Mouse (Mus musculus) ovary, postnatal 10 days (tissue): ENCODE data around the gene Mical2.

Experiments used
- DNase-seq: peaks from one replicate; pipeline ENCODE4 v3.0.0; 2022; ENCODE audit warnings: low spot score

Gene Mical2

DNA sequence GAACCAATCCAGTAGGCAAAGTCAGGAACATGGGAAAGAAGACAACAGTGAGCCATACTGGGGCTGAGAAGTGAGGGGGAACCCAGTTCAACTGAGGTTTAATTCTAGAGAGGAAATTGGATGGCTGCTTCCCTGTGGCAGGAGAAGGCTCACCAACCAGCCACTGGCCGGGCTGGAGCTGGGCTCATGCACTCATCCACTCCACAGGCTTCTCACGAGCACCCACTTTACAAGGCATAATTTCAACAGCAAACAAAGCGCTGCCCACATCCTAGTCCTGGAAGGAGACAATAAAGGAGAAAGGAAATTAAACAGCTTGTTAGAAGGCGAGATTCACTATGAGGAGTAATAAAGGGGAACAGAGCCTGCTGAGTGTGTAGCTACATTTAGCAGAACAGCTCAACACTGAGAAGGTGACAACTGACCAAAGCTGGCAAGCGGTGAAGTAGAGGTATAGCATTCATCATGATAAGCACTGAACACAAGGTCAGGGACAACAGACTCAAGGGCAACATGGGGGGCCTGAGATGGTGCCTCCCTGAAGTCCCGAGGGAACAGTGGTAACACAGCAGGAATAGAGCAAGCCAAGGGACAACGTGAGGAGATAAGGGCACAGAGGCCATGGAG, 137.0 kb downstream of the Mical2 start:
- no peak for DNase-seq

DNA sequence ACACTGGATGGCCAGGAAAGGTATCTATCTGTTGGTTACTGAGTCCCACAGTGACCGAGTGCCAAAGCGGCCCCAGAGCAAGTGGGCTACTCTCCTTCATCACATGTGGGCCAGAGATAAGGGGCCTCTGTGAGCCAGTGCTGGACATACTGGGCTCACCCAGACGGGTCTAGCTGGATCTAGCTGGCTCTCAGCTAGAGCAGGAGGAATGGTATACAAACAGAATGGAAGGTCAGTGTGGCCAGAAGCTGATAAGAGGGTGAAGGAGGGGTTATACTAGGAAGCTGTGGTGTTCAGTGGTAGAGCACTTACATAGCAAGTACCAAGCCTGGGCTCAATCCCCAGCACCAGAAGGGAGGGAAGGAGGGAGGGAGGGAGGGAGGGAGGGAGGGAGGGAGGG, 140.2 kb downstream of the Mical2 start:
- no peak for DNase-seq

DNA sequence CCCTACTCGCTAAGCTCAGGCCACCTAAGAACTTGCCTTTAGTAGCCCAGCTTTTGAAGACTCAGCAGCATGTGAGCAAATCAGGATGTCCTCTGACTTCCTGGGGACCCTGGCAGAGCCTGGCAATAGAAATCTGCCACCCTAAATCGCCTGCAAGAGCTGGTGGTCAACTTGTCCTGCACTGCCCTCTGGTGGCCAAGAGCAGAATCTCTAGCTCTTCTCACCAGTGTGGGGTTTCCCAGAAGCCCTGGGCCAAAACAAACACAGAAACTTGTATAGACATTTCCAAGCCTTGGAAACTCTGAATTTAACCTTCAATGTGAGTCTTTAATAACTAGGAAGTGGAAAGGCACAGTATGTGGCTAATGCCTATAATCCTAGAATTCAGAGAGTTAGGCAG, 143.4 kb downstream of the Mical2 start:
- peak; percentile 67 for DNase-seq

DNA sequence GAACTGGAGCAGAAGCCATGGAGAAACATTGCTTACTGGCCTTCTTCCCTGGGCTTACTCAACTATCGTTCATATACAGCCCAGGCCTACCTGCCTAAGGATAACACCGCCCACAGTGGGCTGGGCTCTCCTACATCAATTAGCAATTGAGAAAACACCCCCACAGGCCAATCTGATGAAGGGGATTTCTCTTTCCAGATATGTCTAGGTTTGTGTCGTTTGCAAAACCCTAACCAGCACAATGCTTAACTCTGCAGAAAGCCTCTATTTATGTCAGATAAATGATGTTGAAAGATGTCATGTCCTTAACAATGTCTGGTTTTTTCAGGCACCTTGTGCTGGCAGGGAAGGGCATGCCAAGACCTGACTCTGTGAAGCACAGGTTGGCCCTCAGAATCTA, 144.3 kb downstream of the Mical2 start:
- DNase-seq = no peak

DNA sequence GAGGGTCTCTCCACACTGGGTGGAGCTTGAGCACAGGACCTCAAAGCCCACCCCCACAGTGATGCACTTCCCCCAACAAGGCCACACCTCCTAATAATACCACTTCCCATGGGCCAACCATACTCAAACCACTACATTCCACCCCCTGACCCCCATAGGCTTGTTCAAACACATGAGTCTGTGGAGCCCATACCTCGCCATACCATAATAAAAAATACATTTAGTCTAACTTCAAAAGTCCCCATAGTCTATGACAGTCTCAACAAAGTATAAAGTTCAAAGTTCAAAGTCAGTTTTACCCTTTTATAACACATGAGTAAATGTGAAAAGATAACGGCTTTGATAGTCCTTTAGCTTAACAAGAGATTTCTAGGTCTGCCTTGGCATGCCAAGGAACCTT, 145.7 kb downstream of the Mical2 start:
- DNase-seq = no peak

DNA sequence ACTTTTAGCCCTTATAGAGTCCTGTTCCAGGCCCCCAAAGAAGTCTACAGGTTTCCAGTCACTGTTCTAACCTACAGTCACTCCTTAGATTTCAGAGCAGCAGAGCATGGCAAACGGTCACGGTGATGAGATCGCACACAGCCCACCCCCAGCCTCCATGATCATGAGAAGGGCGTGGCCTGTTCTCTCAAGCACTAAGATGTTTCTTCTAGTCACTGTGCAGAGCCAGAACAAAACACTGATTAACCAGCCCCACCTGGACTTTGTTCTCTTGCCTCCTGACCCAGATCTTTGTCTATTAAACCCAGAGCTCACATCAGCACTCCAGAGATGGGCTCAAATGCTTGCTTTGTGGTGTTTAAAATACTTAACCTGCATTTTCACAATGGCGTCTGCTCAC, 148.4 kb downstream of the Mical2 start:
- DNase-seq = no peak

DNA sequence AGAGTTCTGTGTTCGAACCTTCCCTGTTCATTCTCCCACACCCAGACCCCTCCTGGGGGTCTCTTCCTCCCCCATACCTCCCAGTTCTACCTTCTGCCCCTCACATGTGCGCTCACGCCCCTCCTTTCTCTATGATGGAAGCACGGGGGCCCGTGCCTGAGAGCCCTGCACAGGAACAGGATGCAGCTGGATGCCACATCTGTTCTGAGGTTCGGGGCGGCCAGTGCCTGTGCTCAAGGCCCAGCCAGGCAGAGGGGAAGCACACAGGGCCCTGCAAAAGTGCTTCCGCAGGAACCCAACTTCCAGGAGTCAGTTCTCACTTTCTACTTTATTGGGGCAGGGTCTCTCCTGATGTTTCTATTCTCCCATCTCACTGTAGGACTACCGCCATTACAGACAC, 149.4 kb downstream of the Mical2 start:
- DNase-seq = no peak

DNA sequence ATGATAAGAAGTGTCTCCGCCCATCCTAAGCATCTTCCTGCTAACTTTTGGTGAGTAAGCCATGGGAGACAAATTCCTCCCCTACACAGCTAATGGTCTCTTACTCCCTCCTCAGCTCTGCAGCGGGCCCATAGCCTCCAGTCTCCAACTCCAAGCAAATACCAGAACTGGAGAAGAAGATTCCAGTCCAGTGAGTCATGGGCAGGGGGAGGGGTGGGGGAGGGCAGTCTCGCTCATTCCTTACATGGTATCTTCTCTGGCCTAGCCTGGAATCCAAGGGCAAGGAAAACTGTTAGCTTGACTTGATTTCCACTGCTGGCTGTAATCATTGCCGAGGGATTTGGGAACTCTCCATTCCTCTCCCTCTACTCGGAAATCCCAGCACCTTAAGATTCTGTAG, 150.2 kb downstream of the Mical2 start:
- DNase-seq = no peak

DNA sequence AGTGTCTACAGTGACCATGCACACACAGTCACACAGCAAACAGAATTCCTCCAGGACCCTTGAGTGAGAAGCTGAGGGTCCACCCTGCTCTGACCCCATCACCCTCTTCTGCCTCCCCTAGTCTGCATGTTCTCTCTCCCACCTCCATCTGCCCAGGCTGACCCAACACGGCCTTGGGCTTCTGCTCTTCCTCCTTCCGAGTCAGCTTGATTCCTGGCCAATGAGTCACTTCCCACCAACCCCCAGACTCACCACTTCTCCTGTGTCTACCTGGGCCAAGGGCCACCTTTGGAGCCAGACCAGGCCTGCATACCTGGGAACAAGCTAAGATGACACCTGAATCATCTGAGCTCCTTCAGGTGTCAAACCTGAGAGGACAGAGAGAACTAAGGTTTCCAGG, 151.0 kb downstream of the Mical2 start:
- DNase-seq = no peak

DNA sequence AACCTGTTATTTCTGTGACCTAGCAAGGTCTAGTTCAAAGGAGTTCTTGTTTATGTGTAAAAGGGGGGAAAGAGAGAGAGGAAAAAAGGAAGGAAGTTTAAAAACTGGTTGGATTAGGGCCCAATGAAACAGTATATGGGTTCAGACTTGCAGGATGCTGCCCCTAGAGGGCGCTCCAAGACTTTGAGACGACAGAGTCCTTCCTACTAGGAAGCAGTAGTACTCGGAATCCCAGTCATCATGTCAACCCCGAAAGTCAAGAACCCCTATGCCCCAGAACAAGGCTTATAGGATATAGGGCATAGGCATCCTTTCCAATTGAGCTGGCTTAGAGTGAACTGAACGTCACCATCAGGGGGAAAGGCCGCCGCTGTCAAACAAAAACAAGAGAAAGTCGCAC, 151.7 kb downstream of the Mical2 start:
- DNase-seq = no peak

DNA sequence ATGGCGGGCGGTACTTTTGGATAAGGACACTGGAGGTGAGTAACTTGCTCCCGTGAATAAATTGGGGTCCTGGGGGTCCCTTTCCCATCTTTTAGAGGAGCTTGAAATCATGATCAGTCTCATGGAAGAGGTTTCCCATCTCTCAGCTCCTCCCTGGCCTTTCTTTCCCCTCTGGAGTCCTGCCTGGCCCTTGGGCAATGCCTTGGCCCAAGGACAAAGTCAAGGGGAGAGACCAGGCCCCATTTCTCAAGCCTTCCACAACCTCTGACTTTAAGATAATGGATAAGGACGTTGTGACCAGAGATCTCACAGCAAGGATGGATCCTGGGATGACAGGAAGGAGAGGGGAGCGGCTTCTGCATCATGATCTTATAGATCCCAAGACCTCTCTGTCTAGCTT, 152.4 kb downstream of the Mical2 start:
- DNase-seq = no peak

DNA sequence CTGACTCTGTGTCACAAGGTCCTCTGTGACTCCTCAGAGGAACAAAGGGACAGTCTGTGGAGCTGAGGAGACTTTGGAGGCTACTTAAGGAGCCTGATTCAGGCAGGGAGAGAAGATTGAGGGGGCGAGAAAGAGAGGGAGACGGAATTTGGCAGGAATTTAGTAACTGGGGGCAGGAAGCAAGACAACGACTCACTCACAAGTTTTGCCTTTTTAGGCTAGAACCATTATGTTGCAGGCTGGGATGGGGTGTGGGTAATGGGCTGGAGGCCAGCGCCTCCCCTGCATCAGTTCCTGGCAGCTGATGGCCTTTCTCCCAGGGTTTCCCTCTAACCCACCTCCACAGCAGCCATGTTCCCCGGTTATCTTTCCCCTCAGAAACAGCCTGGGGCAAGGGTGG, 152.8 kb downstream of the Mical2 start:
- DNase-seq = no peak

DNA sequence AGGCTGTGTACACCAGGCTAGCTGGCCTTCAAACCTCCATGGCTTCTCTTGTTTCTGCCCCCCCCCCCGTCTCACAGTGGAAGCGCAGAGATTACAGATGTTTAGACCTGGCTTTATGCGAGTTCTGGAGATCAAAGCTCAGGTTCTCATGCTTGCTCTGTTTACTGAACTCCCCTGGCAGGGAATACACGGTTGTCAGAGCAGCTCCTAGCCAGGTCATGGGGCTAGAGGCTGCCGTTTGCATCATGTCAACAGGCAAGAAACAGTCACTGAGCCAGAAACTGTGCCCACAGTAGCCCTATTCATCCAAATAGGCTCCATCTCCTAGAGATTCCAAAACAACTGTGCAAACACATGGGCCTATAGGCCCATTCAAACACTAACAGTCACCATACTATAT, 160.9 kb downstream of the Mical2 start:
- no peak for DNase-seq

DNA sequence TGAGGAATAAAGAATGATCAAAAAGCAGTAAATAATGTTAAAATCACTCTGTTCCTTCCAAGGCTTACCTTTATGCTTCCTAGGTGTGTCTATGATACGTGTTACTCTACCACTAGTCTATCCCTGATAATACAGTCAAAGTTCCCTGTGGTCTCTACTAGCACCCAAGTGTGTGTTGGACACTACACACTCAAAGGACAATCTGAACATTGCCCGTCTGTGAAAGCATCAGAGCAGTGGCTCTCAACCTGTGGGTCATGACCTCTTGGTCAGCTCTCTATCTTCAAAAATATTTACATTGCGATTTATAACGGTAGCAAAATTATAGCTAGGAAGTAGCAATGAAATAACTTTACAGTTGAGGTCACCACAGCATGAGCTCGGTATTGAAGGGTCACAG, 162.2 kb downstream of the Mical2 start:
- no peak for DNase-seq

DNA sequence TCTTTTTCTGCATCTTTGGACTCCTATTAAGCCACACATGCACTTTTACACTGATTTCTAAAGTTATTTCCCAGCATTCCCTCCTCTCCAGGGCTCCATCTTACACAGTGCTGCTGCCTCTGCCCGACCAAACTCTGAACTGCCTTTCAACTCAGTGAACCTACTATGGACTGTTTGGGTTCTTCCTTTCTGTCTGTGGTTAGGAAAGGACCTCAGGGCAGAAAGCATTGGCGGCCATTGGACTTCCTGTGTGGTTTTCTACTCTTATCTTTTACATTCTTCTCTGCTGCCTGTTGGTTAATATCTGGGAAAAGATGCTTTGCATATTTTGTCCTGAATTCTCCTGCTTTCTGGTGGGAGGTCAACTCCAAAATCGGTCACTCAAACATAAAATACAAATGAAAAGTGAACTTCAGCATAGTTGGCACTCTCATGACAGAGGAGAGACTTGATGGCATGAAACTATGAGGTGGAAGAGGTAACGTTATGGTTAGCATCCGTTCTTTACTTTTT, 162.8 kb downstream of the Mical2 start:
- DNase-seq = no peak

DNA sequence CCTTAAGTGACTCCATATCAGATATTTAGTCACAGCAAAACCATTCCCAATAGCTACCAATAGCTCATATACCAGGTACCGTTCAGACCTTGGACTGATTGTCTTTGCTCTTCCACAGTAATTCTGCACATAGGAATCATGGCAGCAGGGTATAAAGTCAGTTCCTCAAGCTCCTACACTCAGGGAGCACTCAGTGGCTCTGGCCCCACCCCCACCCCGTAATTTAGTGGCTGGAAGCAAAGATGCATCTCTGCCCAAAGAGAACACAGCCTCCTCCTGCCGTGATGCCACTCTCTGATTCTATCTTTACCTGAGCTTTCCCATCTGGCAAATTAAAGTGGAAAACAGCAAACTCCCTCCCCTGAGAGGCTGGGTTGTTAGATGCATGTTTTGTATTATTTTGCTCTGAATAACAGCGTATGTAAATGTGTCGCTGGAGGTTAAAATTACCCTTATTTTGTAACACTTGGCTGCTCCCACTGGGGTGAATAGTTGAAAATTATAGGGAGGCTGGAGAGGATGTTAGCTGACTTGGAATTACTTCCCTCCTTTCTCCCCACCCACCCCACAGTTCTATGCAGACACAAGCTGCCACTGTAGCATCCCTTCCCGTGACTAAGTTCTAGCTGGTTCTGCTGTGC, 164.1 kb downstream of the Mical2 start:
- DNase-seq = no peak

DNA sequence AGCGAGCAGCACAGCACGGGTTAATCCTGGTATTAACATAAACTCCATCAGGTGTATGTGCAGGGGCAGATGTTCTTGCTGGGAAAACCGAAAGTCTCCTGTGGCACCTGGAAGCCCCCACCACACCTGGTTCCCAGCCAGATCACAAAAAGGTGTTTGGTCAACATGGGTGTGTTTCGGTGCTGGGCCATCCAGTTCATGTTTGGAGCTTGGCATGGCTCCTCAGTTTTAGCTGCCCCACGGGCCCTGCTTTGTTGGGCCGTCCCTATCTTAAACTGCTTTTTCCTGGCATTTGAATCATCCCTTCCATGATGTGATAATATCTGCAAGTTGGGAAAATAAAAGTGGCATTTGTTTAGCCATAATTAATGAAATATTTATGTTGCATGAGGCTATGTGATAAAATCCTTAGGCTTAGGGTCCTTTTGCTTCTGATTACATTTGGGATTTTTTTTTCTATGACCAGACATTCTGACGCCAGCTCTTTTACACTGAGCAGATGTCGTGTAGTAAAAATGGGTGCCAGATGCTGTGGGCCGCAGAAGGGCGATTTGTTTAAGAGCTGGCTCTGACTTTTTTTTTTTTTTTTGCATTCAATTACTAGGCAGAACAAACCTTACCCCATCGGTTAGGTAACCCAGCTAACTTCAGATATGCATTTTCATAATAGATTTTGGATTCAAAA, 164.7 kb downstream of the Mical2 start:
- no peak for DNase-seq

DNA sequence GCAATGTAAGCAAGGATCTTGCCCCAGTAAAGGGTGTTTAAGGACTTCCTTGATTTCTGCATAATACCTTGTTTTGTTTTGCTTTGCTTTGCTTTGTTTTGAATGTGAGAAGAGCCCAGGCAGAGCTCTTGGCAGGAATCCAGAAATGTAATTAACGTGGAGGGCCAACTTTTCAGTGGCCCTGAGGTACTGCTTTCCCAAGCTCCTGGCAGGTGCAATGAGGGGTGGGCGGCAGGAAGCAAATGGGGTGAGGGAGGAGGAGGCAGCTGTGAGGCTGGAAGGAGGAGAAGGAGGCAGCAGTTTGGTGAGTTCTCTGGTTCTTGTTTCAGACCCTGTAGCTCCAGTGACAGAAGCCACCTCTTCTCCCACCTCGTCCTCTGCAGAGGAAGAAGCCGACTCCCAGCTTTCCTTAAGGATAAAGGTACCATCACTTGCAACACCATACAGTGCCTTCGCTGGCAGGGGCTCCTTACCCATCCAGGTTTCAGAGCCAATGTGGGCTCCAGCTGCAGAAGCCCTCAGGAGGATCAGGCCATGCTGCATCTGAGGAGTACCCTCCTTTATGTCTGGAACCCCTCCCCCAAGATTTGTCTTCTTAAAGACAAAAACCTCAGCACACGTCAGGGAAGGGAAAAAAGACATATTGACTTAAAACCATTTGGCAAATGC, 165.4 kb downstream of the Mical2 start:
- DNase-seq = no peak

DNA sequence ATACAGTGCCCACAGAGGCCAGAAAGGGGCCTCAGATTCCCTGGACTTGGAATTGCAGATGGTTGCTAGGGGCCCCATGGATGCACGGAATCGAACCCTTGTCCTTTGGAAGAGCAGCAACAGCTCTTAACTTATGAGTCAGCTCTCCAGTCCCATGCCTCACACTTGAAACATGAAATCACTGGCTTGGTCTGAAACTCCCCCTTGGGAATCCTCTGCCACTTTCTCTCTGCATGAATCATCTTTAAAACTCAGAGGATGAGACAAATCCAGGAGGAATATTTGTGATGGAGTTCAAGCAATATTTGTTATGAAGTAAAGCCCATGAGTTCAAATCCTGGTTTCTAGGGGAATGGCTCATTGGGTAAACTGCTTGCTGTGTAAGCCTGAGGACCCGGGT, 172.1 kb downstream of the Mical2 start:
- DNase-seq = no peak

DNA sequence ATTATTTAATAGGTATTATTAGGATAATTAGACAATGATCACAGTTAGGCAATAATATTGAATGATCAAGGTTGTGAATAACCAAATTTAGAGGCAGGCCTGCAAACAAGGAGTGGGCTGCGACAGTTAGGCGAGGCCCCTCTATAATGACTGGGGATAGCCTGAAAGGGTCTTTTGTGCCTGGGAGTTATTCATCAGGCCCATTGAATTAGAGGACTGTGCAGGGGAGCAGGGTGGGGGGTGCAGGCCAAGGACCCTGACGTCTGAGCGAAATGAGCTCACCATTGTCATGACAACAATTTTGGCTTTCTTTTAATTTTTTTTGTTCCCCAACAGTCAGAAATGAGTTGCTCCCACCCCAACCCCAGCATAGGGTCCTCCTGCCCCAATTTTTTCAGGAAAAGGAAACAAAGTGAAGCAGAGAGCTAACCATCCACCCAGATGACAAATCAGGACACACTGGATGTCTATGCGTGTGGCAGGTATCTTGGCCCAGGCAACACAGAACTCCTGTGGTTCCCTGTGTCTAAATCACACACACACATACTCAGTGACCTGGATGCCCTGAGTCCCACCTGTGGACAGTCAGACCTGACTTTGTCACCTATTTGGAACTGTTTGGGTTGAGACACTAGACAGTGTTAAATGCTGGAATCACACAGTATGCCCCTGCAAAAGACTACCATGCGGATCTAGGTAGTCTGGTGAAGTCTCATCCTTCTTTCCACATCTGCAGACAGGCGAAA, 173.9 kb downstream of the Mical2 start:
- DNase-seq = no peak

DNA sequence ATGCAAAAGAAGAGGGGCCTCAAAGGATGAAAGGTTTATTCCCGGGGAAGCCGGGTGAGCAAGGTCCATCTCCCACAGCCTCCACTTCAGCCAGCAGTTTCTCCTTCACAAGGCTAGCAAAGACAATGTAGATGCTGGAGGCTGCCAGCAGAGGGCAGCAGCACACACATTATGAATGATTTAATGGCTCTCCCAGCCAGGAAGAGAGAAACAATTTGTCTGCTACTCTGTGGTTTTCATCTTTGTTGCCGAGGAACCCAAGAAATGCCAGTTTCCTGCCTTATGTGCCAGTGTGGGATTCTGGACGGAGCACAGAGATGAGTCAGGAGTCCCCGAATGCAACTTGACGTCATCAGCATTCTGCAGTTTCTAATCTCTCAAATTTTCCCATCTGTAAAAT, 174.5 kb downstream of the Mical2 start:
- DNase-seq = peak; percentile 52

DNA sequence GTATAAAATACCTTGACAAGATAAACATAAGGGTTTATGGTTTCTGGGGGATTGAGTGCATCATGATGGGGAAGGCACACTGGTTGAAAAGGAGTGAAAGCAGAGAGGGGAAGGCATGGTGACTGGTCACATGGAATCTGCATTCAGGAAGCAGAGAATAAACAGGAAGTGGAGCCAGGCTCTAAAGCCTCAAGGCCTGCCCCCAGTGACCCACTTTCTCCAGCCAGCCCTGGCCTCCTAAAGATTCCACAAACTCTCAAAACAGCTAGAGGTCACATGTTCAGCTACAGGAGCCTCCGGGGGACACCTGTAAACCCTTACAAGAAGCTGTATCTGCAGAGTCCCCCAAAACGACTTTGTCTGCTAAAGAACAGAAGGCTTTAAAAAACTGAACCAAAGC, 179.4 kb downstream of the Mical2 start:
- no peak for DNase-seq
